Mouse (Mus musculus) embryonic facial prominence, embryonic 13.5 days (tissue): ENCODE results near the gene Raet1e. TPM values are rescaled to one million over a fixed set of nuclear protein-coding genes. Genes with fewer than 3 reads are reported as not detected.
A peak's percentile ranks its signal among the peaks of the same experiment; 100 is the strongest.
"Not testable (repeated sequence)": the region's sequence is repeated elsewhere in the genome, so short reads cannot be mapped to it uniquely, and the experiment has no call there.

Source experiments
- ATAC-seq: fragments of 200-750 bp; cut with Nextera tagmentation; 2 replicates; pipeline ENCODE4 v1.8.0; 2017; ENCODE audit warnings: low read depth; ENCODE audit not compliant: insufficient number of reproducible peaks, insufficient read depth, low FRiP score, low TSS enrichment
- H3K27ac ChIP-seq: fragments of 300-500 bp; sonication (generic); 2 replicates; pipeline ENCODE4 v1.5.1; 2015; ENCODE audit warnings: moderate library complexity, mild to moderate bottlenecking, inconsistent platforms
- H3K27me3 ChIP-seq: fragments of 300-500 bp; sonication (generic); 2 replicates; pipeline ENCODE4 v1.6.1; 2015; ENCODE audit warnings: mild to moderate bottlenecking, inconsistent platforms
- H3K36me3 ChIP-seq: fragments of 300-500 bp; sonication (generic); 2 replicates; pipeline ENCODE4 v1.6.1; 2015; ENCODE audit warnings: mild to moderate bottlenecking, inconsistent platforms
- H3K4me1 ChIP-seq: fragments of 300-500 bp; sonication (generic); 2 replicates; pipeline ENCODE4 v1.6.1; 2015; ENCODE audit warnings: inconsistent platforms
- H3K4me2 ChIP-seq: fragments of 300-500 bp; sonication (generic); 2 replicates; pipeline ENCODE4 v1.6.1; 2015; ENCODE audit warnings: moderate library complexity, mild to moderate bottlenecking, inconsistent platforms
- H3K4me3 ChIP-seq: fragments of 300-500 bp; sonication (generic); 2 replicates; pipeline ENCODE4 v1.5.1; 2015; ENCODE audit warnings: mild to moderate bottlenecking, inconsistent platforms
- H3K9ac ChIP-seq: fragments of 300-500 bp; sonication (generic); 2 replicates; pipeline ENCODE4 v1.6.1; 2015; ENCODE audit warnings: mild to moderate bottlenecking, inconsistent platforms
- H3K9me3 ChIP-seq: fragments of 300-500 bp; sonication (generic); 2 replicates; pipeline ENCODE4 v1.6.1; 2016; ENCODE audit warnings: inconsistent platforms
- WGBS: fragments of 180-500 bp; shearing (Covaris S2); methylation state at CpG from one replicate; pipeline ENCODE4 v1.1.7; 2015; ENCODE audit warnings: mixed read lengths; 5-methylcytosine and 5-hydroxymethylcytosine counted together
- polyA plus RNA-seq: library from polyadenylated mRNA; unstranded; fragments of >200 nt; fragmentation: Nextera tagmentation; extraction: Ambion mirVana; gene quantifications from 2 replicates; pipeline ENCODE4 v1.2.1, GENCODE M21; 2015

Gene Raet1e
- polyA plus RNA-seq, 1 experiment from 2014 or later = 5.8 TPM

GRCm38 (mm10) chr10:22223474-22224349 is 65.3 kb downstream of the Raet1e start:
- H3K36me3 ChIP-seq, ATAC-seq, H3K4me2 ChIP-seq, H3K9me3 ChIP-seq, H3K4me1 ChIP-seq, H3K27ac ChIP-seq, H3K9ac ChIP-seq, H3K27me3 ChIP-seq, H3K4me3 ChIP-seq: not testable (repeated sequence)
- no CpG with 5 or more reads among the region's 7 CpGs for WGBS

- no peak overlapping the region for H3K4me2 ChIP-seq
- no peak for ATAC-seq
- 90% methylated on average over 8 of the region's 8 CpGs for WGBS
Observed at GRCm38 (mm10) chr10:22265060-22265459, 106.7 kb downstream of the Raet1e start.

DNA sequence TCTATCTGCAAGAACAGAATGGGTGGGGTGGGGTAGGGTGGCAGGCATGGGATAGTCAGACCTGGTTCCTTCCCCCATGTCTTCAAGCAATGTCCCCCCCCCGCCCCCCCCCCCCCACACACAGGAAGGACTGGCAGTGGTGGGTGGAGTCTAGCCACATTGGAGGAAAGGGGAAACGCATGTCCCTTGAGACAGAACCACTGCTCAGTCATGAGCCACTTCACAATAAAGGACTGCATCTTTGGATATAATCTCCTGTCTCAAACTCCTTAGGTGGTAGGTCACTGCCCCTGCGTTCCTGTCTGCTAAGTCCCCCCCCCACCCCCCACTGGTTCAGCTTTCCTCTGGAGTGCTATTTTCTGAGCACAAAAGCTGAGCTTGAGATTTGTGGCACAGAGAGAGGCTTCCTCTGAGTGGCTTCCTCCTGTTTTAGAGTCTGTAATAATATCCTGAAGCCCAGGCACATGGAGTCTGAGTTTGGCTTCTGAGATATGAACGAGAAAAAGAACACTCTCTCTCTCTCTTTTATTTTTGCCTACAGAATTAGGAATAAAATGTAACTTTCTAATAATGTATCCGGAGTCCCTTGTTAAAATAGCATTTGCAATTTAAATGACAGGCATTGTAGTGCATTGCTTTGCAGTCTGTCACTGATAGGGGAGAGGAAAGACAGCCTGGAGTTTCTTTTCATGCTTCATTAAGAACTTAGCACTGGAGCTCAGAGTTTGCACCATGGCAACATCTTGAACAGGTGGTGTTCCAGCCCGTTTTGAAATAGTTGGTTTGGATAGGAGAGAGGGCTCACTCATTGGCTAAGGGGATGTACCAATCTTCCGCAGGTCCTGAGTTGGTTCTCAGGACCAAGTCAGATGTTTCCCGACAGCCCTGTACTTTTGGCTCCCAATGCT is 112.8 kb downstream of the Raet1e start:
- H3K27ac ChIP-seq, H3K4me2 ChIP-seq, H3K9me3 ChIP-seq, H3K4me3 ChIP-seq, ATAC-seq, H3K36me3 ChIP-seq, H3K4me1 ChIP-seq, H3K9ac ChIP-seq: not testable (repeated sequence)
- 37% methylated on average over 7 of the region's 8 CpGs for WGBS
- peaks cover 23% of the 10 kb centered on the region for H3K27me3 ChIP-seq

More at GRCm38 (mm10) chr10:22265060-22265459, 106.7 kb downstream of the Raet1e start:
- Histone ChIP-seq H3K9ac (no peak overlapping the region), H3K9me3 (0 out of 2 replicates have a peak, but pooled peaks cover 6% of the 10 kb centered on the region), H3K36me3 (no peaks in the 10 kb centered on the region), H3K27ac (no peak overlapping the region), H3K4me1 (no peaks in the 10 kb centered on the region), H3K27me3 (no peaks in the 10 kb centered on the region), H3K4me3 (no peak overlapping the region)

GRCm38 (mm10) chr10:22272914-22273683 is 114.7 kb downstream of the Raet1e start:
- not testable (repeated sequence) for H3K36me3 ChIP-seq, H3K27ac ChIP-seq, H3K9me3 ChIP-seq, H3K4me1 ChIP-seq, ATAC-seq
- peak overlapping the region; percentile 51 for H3K4me3 ChIP-seq
- WGBS = 3% methylated on average over 37 of the region's 37 CpGs
- peak overlapping the region; percentile 57 for H3K9ac ChIP-seq
- H3K27me3 ChIP-seq = peaks cover 23% of the 10 kb centered on the region
- peak overlapping the region; percentile 89 for H3K4me2 ChIP-seq

DNA sequence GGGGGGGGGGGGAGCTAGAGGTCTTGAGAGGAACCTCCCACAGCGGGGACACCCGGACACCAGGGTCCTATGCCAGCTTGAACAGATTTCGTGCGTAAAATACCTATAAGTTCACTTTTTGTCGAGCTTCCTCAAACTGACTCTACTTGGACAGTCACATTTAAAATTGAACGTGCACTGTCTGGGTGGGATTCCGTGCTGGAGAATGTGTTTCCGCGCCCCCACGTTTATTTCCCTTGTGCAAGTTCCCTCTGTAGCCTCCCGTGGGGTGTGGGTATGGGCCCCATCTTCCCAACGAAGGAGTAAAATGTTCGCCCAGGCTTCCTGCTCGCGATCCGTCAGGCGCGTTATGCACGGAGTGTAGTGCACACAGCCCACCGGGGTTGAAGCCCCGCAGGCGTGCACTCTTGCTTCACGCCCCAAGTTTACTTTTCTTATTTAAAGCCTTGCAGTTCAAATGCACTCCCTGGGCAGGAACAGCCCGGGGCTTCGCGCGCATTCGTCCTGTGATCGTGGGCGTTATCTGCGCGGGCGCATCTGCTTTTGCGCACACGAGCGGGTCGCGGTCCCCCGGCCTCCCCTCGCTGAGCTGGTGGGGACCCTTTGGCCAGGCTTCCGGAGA is 115.4 kb downstream of the Raet1e start:
- H3K36me3 ChIP-seq = no peaks in the 10 kb centered on the region
- H3K9me3 ChIP-seq = no peaks in the 10 kb centered on the region
- no peak overlapping the region for H3K27ac ChIP-seq
- ATAC-seq = no peak
- peak overlapping the region; percentile 89 for H3K4me2 ChIP-seq
- peak overlapping the region; percentile 51 for H3K4me3 ChIP-seq
- H3K27me3 ChIP-seq = peaks cover 23% of the 10 kb centered on the region
- WGBS = under 1% methylated on average over 41 of the region's 41 CpGs
- H3K9ac ChIP-seq = peak overlapping the region; percentile 57; the same call in 1 of the 2 replicates
- H3K4me1 ChIP-seq = peaks cover 3% of the 10 kb centered on the region; the same call in 1 of the 2 replicates

GRCm38 (mm10) chr10:22274445-22275057 is 116.2 kb downstream of the Raet1e start:
- 8% methylated on average over 19 of the region's 19 CpGs for WGBS

DNA sequence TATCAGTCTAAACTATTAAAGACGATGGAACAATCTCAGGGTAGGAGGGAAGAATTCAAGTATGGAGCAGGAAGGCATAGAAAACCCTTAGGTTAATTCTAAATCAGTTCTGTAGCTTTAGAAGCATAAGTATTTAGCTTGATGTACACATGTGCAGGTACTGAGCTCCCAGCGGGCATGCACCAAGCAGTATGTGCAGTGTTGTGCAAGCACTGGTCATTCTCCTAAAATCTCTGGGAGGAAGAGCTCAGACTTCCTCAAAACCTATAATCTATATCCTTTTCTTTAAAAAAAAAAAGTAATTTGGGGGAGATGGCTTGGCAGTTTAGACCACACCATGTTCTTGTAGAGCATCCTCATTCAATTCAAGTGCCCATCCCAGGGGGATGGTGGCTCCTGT is 120.1 kb downstream of the Raet1e start:
- H3K4me1 ChIP-seq, H3K4me2 ChIP-seq, H3K36me3 ChIP-seq, H3K4me3 ChIP-seq, H3K9ac ChIP-seq, ATAC-seq, H3K9me3 ChIP-seq, H3K27ac ChIP-seq: not testable (repeated sequence)
- H3K27me3 ChIP-seq = peaks cover 32% of the 10 kb centered on the region
- 88% methylated on average over 2 of the region's 2 CpGs for WGBS

More at GRCm38 (mm10) chr10:22274445-22275057, 116.2 kb downstream of the Raet1e start:
- Histone ChIP-seq H3K36me3 (no peaks in the 10 kb centered on the region), H3K9me3 (no peaks in the 10 kb centered on the region), H3K27me3 (peaks cover 23% of the 10 kb centered on the region), H3K4me1 (peaks cover 3% of the 10 kb centered on the region; the same call in 1 of the 2 replicates), H3K9ac (no peak overlapping the region; the same call in 1 of the 2 replicates), H3K4me2 (peak overlapping the region; percentile 89), H3K27ac (no peak overlapping the region), H3K4me3 (peak overlapping the region; percentile 51)
- no peak for ATAC-seq

GRCm38 (mm10) chr10:22282816-22283215 is 124.4 kb downstream of the Raet1e start:
- no peaks in the 10 kb centered on the region for H3K4me1 ChIP-seq

GRCm38 (mm10) chr10:22295676-22296075 is 137.3 kb downstream of the Raet1e start:
- Histone ChIP-seq H3K9me3 (no peaks in the 10 kb centered on the region), H3K9ac (no peak overlapping the region), H3K4me3 (no peak overlapping the region), H3K36me3 (no peaks in the 10 kb centered on the region), H3K4me2 (no peak overlapping the region), H3K27ac (no peak overlapping the region), H3K4me1 (0 out of 2 replicates have a peak, but pooled peaks cover 3% of the 10 kb centered on the region), H3K27me3 (no peaks in the 10 kb centered on the region)
- no peak for ATAC-seq
- WGBS = 27% methylated on average over 1 of the region's 1 CpGs

More at GRCm38 (mm10) chr10:22282816-22283215, 124.4 kb downstream of the Raet1e start:
- no peak overlapping the region for H3K4me2 ChIP-seq
- no peak overlapping the region for H3K4me3 ChIP-seq
- no peak for ATAC-seq
- H3K27me3 ChIP-seq = peaks cover 20% of the 10 kb centered on the region; the same call in 1 of the 2 replicates
- 36% methylated on average over 6 of the region's 6 CpGs for WGBS
- H3K9ac ChIP-seq = no peak overlapping the region
- no peaks in the 10 kb centered on the region for H3K9me3 ChIP-seq
- H3K36me3 ChIP-seq = no peaks in the 10 kb centered on the region
- H3K27ac ChIP-seq = no peak overlapping the region

DNA sequence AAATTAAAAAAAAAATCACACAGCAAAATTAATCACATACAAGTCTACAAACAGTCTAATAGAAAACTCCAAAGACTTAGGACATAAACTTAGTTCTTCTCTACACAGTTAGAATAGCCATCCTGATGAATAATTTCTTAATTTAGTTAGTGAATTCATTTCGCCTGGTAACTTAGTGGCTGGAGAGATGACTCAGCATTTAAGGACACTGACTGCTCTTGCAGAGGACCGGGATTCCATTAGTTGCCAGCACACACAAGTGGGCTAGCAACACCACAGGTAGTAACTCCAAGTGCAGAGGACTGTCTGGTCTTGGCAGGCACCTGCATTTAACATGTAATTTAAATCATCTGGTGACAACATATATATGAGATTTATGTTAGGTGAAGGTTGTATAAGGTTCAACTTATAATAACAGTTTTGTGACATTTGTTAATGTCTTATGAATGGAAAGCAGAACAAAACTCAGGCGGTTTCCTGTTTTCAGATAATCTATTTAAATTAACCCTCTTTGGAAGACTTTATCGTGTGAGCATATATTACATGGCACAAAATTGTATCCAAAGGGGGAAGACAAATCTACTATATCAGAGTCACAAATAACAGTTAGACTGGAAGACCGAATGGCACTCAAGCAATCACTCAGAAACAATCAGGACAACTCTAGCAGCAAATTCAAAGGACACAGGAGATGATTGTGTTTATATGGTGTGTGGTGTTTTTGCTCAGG is 138.8 kb downstream of the Raet1e start:
- no peak overlapping the region for H3K4me2 ChIP-seq
- H3K9me3 ChIP-seq = no peaks in the 10 kb centered on the region
- 76% methylated on average over 5 of the region's 5 CpGs for WGBS
- no peak overlapping the region for H3K4me3 ChIP-seq
- H3K4me1 ChIP-seq = 0 out of 2 replicates have a peak, but pooled peaks cover 3% of the 10 kb centered on the region
- H3K9ac ChIP-seq = no peak overlapping the region
- no peak for ATAC-seq
- no peaks in the 10 kb centered on the region for H3K27me3 ChIP-seq
- no peak overlapping the region for H3K27ac ChIP-seq
- H3K36me3 ChIP-seq = no peaks in the 10 kb centered on the region
